Mouse (Mus musculus) erythroblast, embryonic 14.5 days (primary cell): ENCODE measurements around the gene Tmem59l.

ENCODE experiments used
- GATA1 ChIP-seq: IDR thresholded peaks from 2 replicates; pipeline ENCODE4 v1.6.1; 2012; ENCODE audit warnings: low read length, inconsistent platforms, mixed read lengths
- TAL1 ChIP-seq: IDR thresholded peaks from 3 replicates; pipeline ENCODE4 v1.6.1; 2012; ENCODE audit warnings: low read length, inconsistent platforms, mixed read lengths

GRCm38 (mm10) chr8:70439055-70439847 is 47.9 kb downstream of the Tmem59l start, which contains the start of gene Crtc1:
- no peak for TF ChIP-seq GATA1
- TF ChIP-seq TAL1 = no peak
